Mouse (Mus musculus) liver, embryonic 14.5 days (tissue): ENCODE measurements around the gene Dync2li1. TPM values are rescaled to one million over a fixed set of nuclear protein-coding genes. Genes with fewer than 3 reads are reported as not detected.

Experiments used
- ATAC-seq: fragments of 200-750 bp; cut with Nextera tagmentation; 2 replicates; pipeline ENCODE4 v1.8.0; 2017; ENCODE audit warnings: moderate number of reproducible peaks, mild to moderate bottlenecking, moderate library complexity; ENCODE audit not compliant: insufficient read depth
- DNase-seq, 3 experiments: peaks; one replicate each; pipeline ENCODE4 v3.0.0-alpha.2; 2012 to 2013; ENCODE audit warnings: low read depth in 3 of 3, low spot score in 3 of 3
- H3K27ac ChIP-seq: fragments of 300-500 bp; sonication (generic); 2 replicates; pipeline ENCODE4 v1.5.1; 2014; ENCODE audit warnings: moderate library complexity, mild to moderate bottlenecking, control low read depth, inconsistent platforms
- H3K27me3 ChIP-seq: fragments of 300-500 bp; sonication (generic); 2 replicates; pipeline ENCODE4 v1.6.1; 2014; ENCODE audit warnings: mild to moderate bottlenecking, low read length, moderate library complexity; ENCODE audit not compliant: control insufficient read depth, insufficient read depth
- H3K36me3 ChIP-seq: fragments of 300-500 bp; sonication (generic); replicated peaks from 2 replicates; pipeline ENCODE4 v1.6.1; 2014; ENCODE audit warnings: low read depth; ENCODE audit not compliant: control insufficient read depth, insufficient read depth
- H3K4me1 ChIP-seq, 2 experiments: fragments of 200-500 bp in 1 of 2; fragments of 300-500 bp in 1 of 2; sonication (generic) in 1 of 2; replicated peaks; 2 replicates each; pipeline ENCODE4 v1.6.1; 2012 to 2014; ENCODE audit warnings: antibody characterized with exemption in 1 of 2, inconsistent platforms in 1 of 2, low read length in 1 of 2; ENCODE audit not compliant: control insufficient read depth in 2 of 2, insufficient read depth in 2 of 2
- H3K4me2 ChIP-seq: fragments of 300-500 bp; sonication (generic); 2 replicates; pipeline ENCODE4 v1.6.1; 2014; ENCODE audit warnings: low read depth, mild to moderate bottlenecking, control low read depth, moderate library complexity
- H3K4me3 ChIP-seq, 2 experiments: fragments of 200-500 bp in 1 of 2; fragments of 300-500 bp in 1 of 2; sonication (generic) in 1 of 2; 2 replicates each; pipeline ENCODE4 v1.5.1; 2012 to 2014; ENCODE audit warnings: low read depth in 2 of 2, low read length in 2 of 2, mild to moderate bottlenecking in 2 of 2, control low read depth in 1 of 2, inconsistent platforms in 1 of 2, moderate library complexity in 1 of 2; ENCODE audit not compliant: insufficient read depth in 1 of 2
- H3K9ac ChIP-seq: fragments of 300-500 bp; sonication (generic); replicated peaks from 2 replicates; pipeline ENCODE4 v1.6.1; 2014; ENCODE audit warnings: mild to moderate bottlenecking, control low read depth, moderate library complexity
- H3K9me3 ChIP-seq: fragments of 300-500 bp; sonication (generic); 2 replicates; pipeline ENCODE4 v1.6.1; 2016; ENCODE audit warnings: low read length, mixed read lengths; ENCODE audit not compliant: control insufficient read depth
- CTCF ChIP-seq: IDR thresholded peaks from 2 replicates; pipeline ENCODE4 v1.5.1; 2016; ENCODE audit warnings: antibody characterized with exemption, low read depth, control low read depth
- EP300 ChIP-seq: IDR thresholded peaks from 2 replicates; pipeline ENCODE4 v1.6.1; 2016; ENCODE audit warnings: antibody characterized with exemption, low read depth
- WGBS: fragments of 180-500 bp; shearing (Covaris S2); extraction: QIAGEN DNeasy Blood & Tissue Kit; methylation state at CpG from one replicate; pipeline ENCODE4 v1.1.7; 2014; ENCODE audit not compliant: insufficient replicate concordance; 5-methylcytosine and 5-hydroxymethylcytosine counted together
- polyA plus RNA-seq, 2 experiments: library from polyadenylated mRNA; depleted of rRNA in 1 of 2; stranded (reverse) in 1 of 2; unstranded in 1 of 2; fragments of >200 nt; fragmentation: Nextera tagmentation in 1 of 2; extraction: Ambion mirVana in 1 of 2; gene quantifications; 2 replicates each; pipeline versions ENCODE4 v1.2.1 to v1.2.3; 2012 to 2014

Gene Dync2li1
- polyA plus RNA-seq, 2 experiments = 1.1 to 1.8 TPM

DNA sequence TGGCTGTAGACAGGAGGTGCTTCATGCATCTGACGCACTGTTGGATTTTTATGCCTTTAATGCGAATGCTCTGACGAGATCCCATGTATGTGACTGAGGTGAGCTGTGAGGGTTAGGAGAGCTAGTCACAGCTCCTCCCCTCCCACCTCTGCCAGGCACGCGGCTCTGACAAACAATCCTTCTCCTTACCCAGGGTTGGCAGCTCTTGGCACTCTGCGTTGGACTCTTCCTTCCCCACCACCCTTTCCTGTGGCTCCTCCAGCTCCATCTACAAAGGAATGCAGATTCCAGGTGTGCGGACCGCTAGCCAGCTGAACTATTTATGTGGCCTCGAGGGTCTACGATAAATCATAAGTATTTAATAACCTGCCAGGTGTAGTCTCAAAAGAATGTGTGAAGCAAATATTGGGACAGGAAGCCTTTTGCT lies 30.3 kb upstream of the Dync2li1 start:
- TF ChIP-seq CTCF (no peak), EP300 (no peak)
- Histone ChIP-seq H3K9me3 (no peaks in the 10 kb centered on the region), H3K36me3 (no peaks in the 10 kb centered on the region), H3K4me3 (no peak overlapping the region), H3K9ac (no peak overlapping the region), H3K4me2 (no peak overlapping the region), H3K27me3 (no peaks in the 10 kb centered on the region), H3K4me1 (no peaks in the 10 kb centered on the region), H3K27ac (no peak overlapping the region)
- ATAC-seq = no peak
- no peak for DNase-seq
- WGBS = 50% methylated on average over 10 of the region's 10 CpGs

DNA sequence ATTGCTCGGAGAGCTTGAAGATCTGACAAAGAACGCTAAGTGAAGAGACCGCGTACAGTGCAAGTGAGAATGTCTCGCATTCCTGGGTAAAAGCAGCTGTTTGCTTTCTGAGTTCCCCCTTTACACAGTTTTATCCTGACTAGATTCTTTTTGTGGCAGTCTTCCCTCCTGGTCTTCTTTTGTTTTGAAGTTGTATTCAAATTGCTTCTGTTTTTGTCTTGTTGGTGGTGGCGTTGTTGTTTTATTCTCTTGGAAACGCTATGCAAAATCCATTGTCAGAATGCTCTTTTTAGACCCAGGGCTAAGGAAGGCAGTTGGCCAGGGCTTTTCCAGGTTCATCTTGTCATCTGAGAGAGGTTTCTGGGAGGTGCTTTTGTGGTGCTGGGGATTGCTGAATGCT lies 29.8 kb upstream of the Dync2li1 start:
- no peak overlapping the region for H3K4me3 ChIP-seq
- no peaks in the 10 kb centered on the region for H3K4me1 ChIP-seq
- no peak overlapping the region for H3K4me2 ChIP-seq
- WGBS = 72% methylated on average over 7 of the region's 7 CpGs
- no peaks in the 10 kb centered on the region for H3K36me3 ChIP-seq
- H3K9me3 ChIP-seq = no peaks in the 10 kb centered on the region
- H3K27me3 ChIP-seq = no peaks in the 10 kb centered on the region
- ATAC-seq = no peak
- TF ChIP-seq CTCF = no peak
- no peak for TF ChIP-seq EP300
- no peak overlapping the region for H3K27ac ChIP-seq
- no peak overlapping the region for H3K9ac ChIP-seq
- no peak for DNase-seq

DNA sequence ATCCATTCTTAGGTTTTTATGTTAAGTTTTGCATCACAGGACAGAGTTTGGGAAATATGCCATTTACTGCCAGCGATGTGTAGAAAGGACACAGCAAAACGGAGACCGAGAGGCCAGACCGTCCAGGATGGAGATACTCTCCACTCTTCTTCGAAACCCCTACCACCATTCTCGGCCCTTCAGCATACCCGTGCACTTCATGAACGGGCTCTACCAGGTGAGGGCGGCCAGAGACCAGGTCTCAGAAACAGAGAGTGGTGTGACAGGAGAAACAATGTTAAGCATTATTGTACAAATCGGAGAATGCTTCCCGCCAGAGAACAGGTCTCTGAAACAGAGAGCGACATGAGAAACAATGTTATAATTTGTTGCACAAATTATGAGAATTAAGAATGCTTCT lies 28.4 kb upstream of the Dync2li1 start:
- DNase-seq (no peak), ATAC-seq (no peak)
- Histone ChIP-seq H3K27me3 (no peaks in the 10 kb centered on the region), H3K4me3 (no peak overlapping the region), H3K27ac (no peak overlapping the region), H3K4me2 (no peak overlapping the region), H3K9ac (no peak overlapping the region), H3K4me1 (no peaks in the 10 kb centered on the region), H3K9me3 (no peaks in the 10 kb centered on the region), H3K36me3 (no peaks in the 10 kb centered on the region)
- WGBS = 68% methylated on average over 12 of the region's 12 CpGs
- no peak for TF ChIP-seq CTCF
- no peak for TF ChIP-seq EP300

DNA sequence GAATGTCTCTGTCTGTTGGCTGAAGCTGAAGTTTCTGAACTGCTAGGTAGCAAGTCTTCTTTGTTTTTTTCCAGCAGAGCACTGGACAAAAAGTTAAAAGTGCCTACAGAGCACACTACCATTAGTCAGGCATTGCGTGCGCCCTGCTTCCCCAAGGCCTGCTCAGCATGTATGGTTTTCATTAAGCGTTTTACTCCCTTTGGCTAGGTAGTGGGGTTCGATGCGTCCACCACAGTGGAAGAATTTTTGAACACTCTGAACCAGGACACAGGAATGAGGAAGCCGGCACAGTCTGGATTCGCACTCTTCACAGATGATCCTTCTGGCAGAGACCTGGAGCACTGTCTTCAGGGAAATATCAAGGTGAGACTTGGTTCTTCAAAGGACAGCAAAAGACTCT lies 27.4 kb upstream of the Dync2li1 start:
- Histone ChIP-seq H3K27me3 (no peaks in the 10 kb centered on the region), H3K9ac (no peak overlapping the region), H3K4me1 (no peaks in the 10 kb centered on the region), H3K36me3 (no peaks in the 10 kb centered on the region), H3K27ac (no peak overlapping the region), H3K4me3 (no peak overlapping the region), H3K9me3 (no peaks in the 10 kb centered on the region), H3K4me2 (no peak overlapping the region)
- DNase-seq (no peak), ATAC-seq (no peak)
- TF ChIP-seq EP300 (no peak), CTCF (no peak)
- 73% methylated on average over 7 of the region's 7 CpGs for WGBS

DNA sequence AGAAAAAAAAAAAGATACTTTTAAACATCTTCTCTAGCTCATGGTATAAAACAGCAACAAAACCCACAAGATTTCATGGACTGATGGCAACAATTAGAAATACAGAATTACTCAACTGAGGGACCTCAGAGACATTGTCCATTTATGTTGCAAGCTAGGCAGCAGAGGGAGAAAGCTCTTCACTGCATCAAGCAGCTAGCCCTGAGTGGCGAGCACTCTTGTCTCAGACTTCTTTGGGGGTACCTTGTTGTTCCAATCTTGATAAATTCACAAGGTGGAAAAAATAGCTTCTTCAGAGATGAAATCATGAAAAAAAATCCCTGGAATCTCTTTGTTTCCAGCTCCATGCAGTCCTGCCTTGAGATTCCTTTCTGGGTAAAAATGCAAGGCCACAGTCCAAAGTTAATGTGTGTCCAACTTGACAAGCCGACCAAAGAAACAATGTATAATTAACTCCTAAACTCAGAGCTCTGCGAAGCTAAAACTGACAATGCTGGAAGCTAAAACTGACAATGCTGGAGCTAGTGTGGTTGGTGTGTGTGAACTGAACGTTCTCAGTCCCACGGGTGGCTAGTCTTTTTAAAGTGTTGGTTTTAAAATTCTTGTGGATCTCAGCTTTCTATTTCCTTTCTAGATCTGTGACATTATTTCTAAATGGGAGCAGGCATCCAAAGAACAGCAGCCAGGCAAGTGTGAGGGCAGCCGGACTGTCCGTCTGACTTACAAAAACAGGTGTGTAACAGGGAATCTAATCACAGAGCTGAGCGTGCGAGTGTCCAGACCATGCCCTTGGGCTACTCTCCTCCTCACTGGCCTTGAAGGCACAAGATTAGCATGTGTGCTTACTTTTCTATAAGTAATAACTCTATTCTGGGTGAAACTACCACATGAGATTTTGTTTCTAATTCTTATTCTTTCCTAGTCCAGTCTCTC lies 26.0 kb upstream of the Dync2li1 start:
- Histone ChIP-seq H3K9ac (no peak overlapping the region), H3K27ac (no peak overlapping the region), H3K4me1 (no peaks in the 10 kb centered on the region), H3K27me3 (no peaks in the 10 kb centered on the region), H3K36me3 (no peaks in the 10 kb centered on the region), H3K9me3 (no peaks in the 10 kb centered on the region), H3K4me3 (no peak overlapping the region), H3K4me2 (no peak overlapping the region)
- no peak for TF ChIP-seq CTCF
- TF ChIP-seq EP300 = no peak
- no peak for DNase-seq
- WGBS = 59% methylated on average over 9 of the region's 9 CpGs
- ATAC-seq = no peak
